Mouse (Mus musculus) erythroblast, adult 5-6 weeks (primary cell): ENCODE measurements around the gene Hoxa2. TPM values are rescaled to one million over a fixed set of nuclear protein-coding genes. Genes with fewer than 3 reads are reported as not detected.

ENCODE experiments used
- ATAC-seq: replicated peaks from 2 replicates; pipeline ENCODE4 v1.8.0; 2016; ENCODE audit warnings: moderate number of reproducible peaks, mild to moderate bottlenecking, moderate TSS enrichment, inconsistent platforms; ENCODE audit not compliant: poor library complexity, low FRiP score, severe bottlenecking
- total RNA-seq, 2 experiments: library from RNA; stranded (forward) in 1 of 2; stranded (reverse) in 1 of 2; fragments of 150-400 nt in 1 of 2; fragments of 200-764, 138-1000 nt in 1 of 2; gene quantifications; 2 replicates each; pipeline versions ENCODE4 v1.2.3 to v1.2.4; 2015 to 2017; ENCODE audit warnings: low replicate concordance in 2 of 2

Gene Hoxa2
- total RNA-seq (2015; ENCODE audit: low replicate concordance) (not detected in 2 replicates), total RNA-seq (2017; ENCODE audit: low replicate concordance) (not detected in 2 replicates)

GRCm38 (mm10) chr6:52164626-52165440 lies at the start of gene Hoxa2:
Gene Hoxa2, minus strand, starts transcription at chr6:52164831.
- ATAC-seq, result no peak

GRCm38 (mm10) chr6:52214271-52214670 lies 49.6 kb upstream of the Hoxa2 start:
- no peak for ATAC-seq

GRCm38 (mm10) chr6:52213119-52213986 lies 48.7 kb upstream of the Hoxa2 start, which contains the start of the genes Hoxa3 and Gm28308:
Gene Hoxa3, minus strand, starts transcription at chr6:52213336.
Gene Gm28308, minus strand, starts transcription at chr6:52213339.
- ATAC-seq, result no peak

- ATAC-seq, result no peak
Observed at GRCm38 (mm10) chr6:52212556-52213118, 48.0 kb upstream of the Hoxa2 start.

- no peak for ATAC-seq
Observed at GRCm38 (mm10) chr6:52211961-52212360, 47.3 kb upstream of the Hoxa2 start.

GRCm38 (mm10) chr6:52211170-52211935 lies 46.7 kb upstream of the Hoxa2 start:
- no peak for ATAC-seq

GRCm38 (mm10) chr6:52209685-52210046 lies 45.0 kb upstream of the Hoxa2 start:
- no peak for ATAC-seq

GRCm38 (mm10) chr6:52208868-52209684 lies 44.4 kb upstream of the Hoxa2 start:
- no peak for ATAC-seq

- ATAC-seq, result no peak
Observed at GRCm38 (mm10) chr6:52208072-52208867, 43.6 kb upstream of the Hoxa2 start, which contains the start of gene Hoxa6. Gene Hoxa6, minus strand, starts transcription at chr6:52208722.

GRCm38 (mm10) chr6:52207684-52207976 lies 43.0 kb upstream of the Hoxa2 start:
- no peak for ATAC-seq

- no peak for ATAC-seq
Observed at GRCm38 (mm10) chr6:52206882-52207683, 42.5 kb upstream of the Hoxa2 start.

- no peak for ATAC-seq
Observed at GRCm38 (mm10) chr6:52205638-52206621, 41.3 kb upstream of the Hoxa2 start.

GRCm38 (mm10) chr6:52205221-52205620 lies 40.6 kb upstream of the Hoxa2 start:
- ATAC-seq, result no peak

- no peak for ATAC-seq
Observed at GRCm38 (mm10) chr6:52204050-52204752, 39.6 kb upstream of the Hoxa2 start, which contains the start of gene Hoxa5. Gene Hoxa5, minus strand, starts transcription at chr6:52204587.

GRCm38 (mm10) chr6:52203371-52204049 lies 38.9 kb upstream of the Hoxa2 start:
- no peak for ATAC-seq
